Mouse (Mus musculus) lung, embryonic 14.5 days (tissue): ENCODE data around the gene Snd1. TPM values are rescaled to one million over a fixed set of nuclear protein-coding genes. Genes with fewer than 3 reads are reported as not detected.
A peak's percentile ranks its signal among the peaks of the same experiment; 100 is the strongest.

ENCODE experiments used
- ATAC-seq: fragments of 200-750 bp; cut with Nextera tagmentation; 2 replicates; pipeline ENCODE4 v1.8.0; 2017; ENCODE audit warnings: mild to moderate bottlenecking, moderate TSS enrichment, moderate library complexity; ENCODE audit not compliant: insufficient read depth
- DNase-seq: peaks from one replicate; pipeline ENCODE4 v3.0.0-alpha.2; 2015
- H3K27ac ChIP-seq: fragments of 300-500 bp; sonication (generic); 2 replicates; pipeline ENCODE4 v1.5.1; 2014; ENCODE audit warnings: low read depth, mild to moderate bottlenecking, moderate library complexity
- H3K27me3 ChIP-seq: fragments of 300-500 bp; sonication (generic); 2 replicates; pipeline ENCODE4 v1.6.1; 2014; ENCODE audit warnings: low read length, control low read depth; ENCODE audit not compliant: insufficient read depth
- H3K36me3 ChIP-seq: fragments of 300-500 bp; sonication (generic); 2 replicates; pipeline ENCODE4 v1.6.1; 2014; ENCODE audit warnings: control low read depth; ENCODE audit not compliant: insufficient read depth
- H3K4me1 ChIP-seq: fragments of 300-500 bp; sonication (generic); 2 replicates; pipeline ENCODE4 v1.6.1; 2014; ENCODE audit warnings: antibody characterized with exemption, control low read depth; ENCODE audit not compliant: insufficient read depth
- H3K4me2 ChIP-seq: fragments of 300-500 bp; sonication (generic); 2 replicates; pipeline ENCODE4 v1.6.1; 2014; ENCODE audit warnings: mild to moderate bottlenecking
- H3K4me3 ChIP-seq: fragments of 300-500 bp; sonication (generic); 2 replicates; pipeline ENCODE4 v1.5.1; 2014; ENCODE audit warnings: low read depth, low read length
- H3K9ac ChIP-seq: fragments of 300-500 bp; sonication (generic); 2 replicates; pipeline ENCODE4 v1.6.1; 2014
- H3K9me3 ChIP-seq: fragments of 300-500 bp; sonication (generic); 2 replicates; pipeline ENCODE4 v1.6.1; 2016; ENCODE audit warnings: low read depth, low read length, control low read depth
- CTCF ChIP-seq: IDR thresholded peaks from 2 replicates; pipeline ENCODE4 v1.5.1; 2016; ENCODE audit warnings: antibody characterized with exemption, low read depth
- WGBS: fragments of 180-500 bp; shearing (Covaris S2); extraction: QIAGEN DNeasy Blood & Tissue Kit; methylation state at CpG from one replicate; pipeline ENCODE4 v1.1.7; 2014; 5-methylcytosine and 5-hydroxymethylcytosine counted together
- polyA plus RNA-seq: library from polyadenylated mRNA; unstranded; fragments of >200 nt; fragmentation: Nextera tagmentation; extraction: Ambion mirVana; gene quantifications from 2 replicates; pipeline ENCODE4 v1.2.1, GENCODE M21; 2014

Gene Snd1
- polyA plus RNA-seq, 1 experiment from 2014 or later, result 145 TPM

- Histone ChIP-seq H3K4me2 (no peak within 1 kb of the TSS), H3K4me1 (no peaks in the 10 kb centered on the region), H3K36me3 (no peaks in the 10 kb centered on the region), H3K27ac (no peak within 1 kb of the TSS), H3K9me3 (no peaks in the 10 kb centered on the region), H3K4me3 (no peak within 1 kb of the TSS), H3K27me3 (peaks cover 34% of the 10 kb centered on the region), H3K9ac (no peak within 1 kb of the TSS)
- DNase-seq (no peak), ATAC-seq (no peak)
- no peak for TF ChIP-seq CTCF
- 76% methylated on average over 2 of the region's 2 CpGs for WGBS
Measured at GRCm38 (mm10) chr6:28449253-28449652, 25.7 kb upstream of the Snd1 start, which contains the start of gene Pax4. Gene Pax4 (minus strand): TSS chr6:28449353.

GRCm38 (mm10) chr6:28450481-28450880 is 24.5 kb upstream of the Snd1 start:
- DNase-seq (peak; percentile 20), ATAC-seq (no peak)
- no peaks in the 10 kb centered on the region for H3K4me1 ChIP-seq
- peaks cover 34% of the 10 kb centered on the region for H3K27me3 ChIP-seq
- peak; percentile 25 for TF ChIP-seq CTCF
- H3K9me3 ChIP-seq, result no peaks in the 10 kb centered on the region
- H3K9ac ChIP-seq, result no peak overlapping the region
- no peak overlapping the region for H3K27ac ChIP-seq
- H3K36me3 ChIP-seq, result no peaks in the 10 kb centered on the region
- H3K4me3 ChIP-seq, result no peak overlapping the region
- no peak overlapping the region for H3K4me2 ChIP-seq
- WGBS, result 14% methylated on average over 5 of the region's 5 CpGs

- Histone ChIP-seq H3K9me3 (no peaks in the 10 kb centered on the region), H3K36me3 (no peaks in the 10 kb centered on the region), H3K27me3 (peaks cover 34% of the 10 kb centered on the region), H3K27ac (no peak overlapping the region), H3K4me3 (no peak overlapping the region), H3K4me2 (no peak overlapping the region), H3K4me1 (no peaks in the 10 kb centered on the region), H3K9ac (no peak overlapping the region)
- TF ChIP-seq CTCF, result no peak
- 2% methylated on average over 12 of the region's 12 CpGs for WGBS
- ATAC-seq (no peak), DNase-seq (no peak)
Measured at GRCm38 (mm10) chr6:28450977-28451376, 24.0 kb upstream of the Snd1 start.

DNA sequence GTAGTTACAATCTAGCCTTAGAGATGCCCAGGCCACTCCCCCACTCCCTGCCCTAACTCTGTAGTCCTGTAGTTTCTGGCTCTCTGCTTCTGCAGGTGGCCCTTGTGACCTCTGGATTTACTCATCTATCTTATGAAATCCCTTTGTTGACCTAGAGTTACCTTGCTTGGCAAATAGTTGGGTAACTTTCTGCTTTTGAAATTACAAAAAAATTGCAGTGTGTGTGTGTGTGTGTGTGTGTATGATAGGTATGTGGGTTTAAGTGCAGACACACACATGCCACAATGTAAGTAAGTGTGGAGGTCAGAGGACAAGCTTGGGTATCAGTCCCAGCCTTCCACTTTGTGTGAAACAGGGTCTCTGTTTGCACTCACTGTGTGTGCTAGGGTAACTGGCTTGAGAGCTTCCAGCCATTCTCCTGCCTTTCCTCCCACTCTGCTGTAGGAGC is 15.7 kb upstream of the Snd1 start:
- no peak overlapping the region for H3K4me3 ChIP-seq
- ATAC-seq (no peak), DNase-seq (no peak)
- no peaks in the 10 kb centered on the region for H3K27me3 ChIP-seq
- H3K9ac ChIP-seq, result no peak overlapping the region
- no peak overlapping the region for H3K27ac ChIP-seq
- H3K4me1 ChIP-seq, result no peaks in the 10 kb centered on the region
- no peaks in the 10 kb centered on the region for H3K36me3 ChIP-seq
- TF ChIP-seq CTCF, result no peak
- no peaks in the 10 kb centered on the region for H3K9me3 ChIP-seq
- H3K4me2 ChIP-seq, result no peak overlapping the region

DNA sequence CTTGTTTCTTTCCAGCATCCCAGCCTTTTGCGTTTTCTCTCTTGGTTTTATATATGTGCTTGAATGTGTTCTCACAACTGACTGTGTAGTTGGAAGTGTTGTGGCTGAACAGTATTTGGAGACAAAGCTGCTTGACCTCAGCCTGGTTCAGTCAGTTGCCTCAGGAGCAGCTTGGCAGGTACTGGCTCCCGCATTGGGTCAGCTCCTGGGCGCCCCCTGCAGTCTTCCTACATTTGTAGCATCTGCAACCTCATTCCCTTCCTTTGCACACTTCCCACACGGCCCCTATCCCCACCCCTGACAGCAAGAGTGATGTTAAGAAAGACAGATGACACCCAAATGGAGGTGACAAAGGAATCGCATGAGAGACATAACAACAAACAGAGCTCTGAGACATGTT is 14.4 kb upstream of the Snd1 start:
- H3K9ac ChIP-seq, result no peak overlapping the region
- H3K4me2 ChIP-seq, result no peak overlapping the region
- H3K4me1 ChIP-seq, result no peaks in the 10 kb centered on the region
- peak; percentile 56 for TF ChIP-seq CTCF
- H3K4me3 ChIP-seq, result no peak overlapping the region
- DNase-seq (peak; percentile 58), ATAC-seq (no peak)
- no peak overlapping the region for H3K27ac ChIP-seq
- WGBS, result 6% methylated on average over 5 of the region's 5 CpGs
- no peaks in the 10 kb centered on the region for H3K36me3 ChIP-seq
- no peaks in the 10 kb centered on the region for H3K9me3 ChIP-seq
- H3K27me3 ChIP-seq, result no peaks in the 10 kb centered on the region

- ATAC-seq (no peak), DNase-seq (no peak)
- TF ChIP-seq CTCF, result no peak
- H3K4me3 ChIP-seq, result no peak overlapping the region
- no peaks in the 10 kb centered on the region for H3K27me3 ChIP-seq
- H3K9ac ChIP-seq, result no peak overlapping the region
- H3K36me3 ChIP-seq, result no peaks in the 10 kb centered on the region
- 29% methylated on average over 6 of the region's 6 CpGs for WGBS
- H3K4me1 ChIP-seq, result no peaks in the 10 kb centered on the region
- H3K4me2 ChIP-seq, result no peak overlapping the region
- H3K27ac ChIP-seq, result no peak overlapping the region
- H3K9me3 ChIP-seq, result no peaks in the 10 kb centered on the region
Measured at GRCm38 (mm10) chr6:28464630-28465029, 10.3 kb upstream of the Snd1 start.

- no peak for DNase-seq
- no peaks in the 10 kb centered on the region for H3K9me3 ChIP-seq
- H3K9ac ChIP-seq, result no peak overlapping the region
- H3K27ac ChIP-seq, result no peak overlapping the region
- no peaks in the 10 kb centered on the region for H3K27me3 ChIP-seq
- no peak for TF ChIP-seq CTCF
- WGBS, result 44% methylated on average over 4 of the region's 4 CpGs
- H3K36me3 ChIP-seq, result no peaks in the 10 kb centered on the region
- no peaks in the 10 kb centered on the region for H3K4me1 ChIP-seq
- no peak overlapping the region for H3K4me2 ChIP-seq
- H3K4me3 ChIP-seq, result no peak overlapping the region
- no peak for ATAC-seq
Measured at GRCm38 (mm10) chr6:28470017-28470602, 4.8 kb upstream of the Snd1 start.
